Mouse (Mus musculus) embryonic fibroblast, embryonic 13.5 days (primary cell): ENCODE data around the gene Gm45234. TPM values are rescaled to one million over a fixed set of nuclear protein-coding genes. Genes with fewer than 3 reads are reported as not detected.
A peak's percentile ranks its signal among the peaks of the same experiment; 100 is the strongest.

Source experiments
- H3K27ac ChIP-seq: 2 replicates; pipeline ENCODE4 v1.5.1; 2012; ENCODE audit warnings: low read length, control low read depth, inconsistent platforms; ENCODE audit not compliant: insufficient read depth
- H3K4me1 ChIP-seq: 2 replicates; pipeline ENCODE4 v1.6.1; 2011; ENCODE audit warnings: low read length; ENCODE audit not compliant: control insufficient read depth, insufficient read depth
- H3K4me3 ChIP-seq: 2 replicates; pipeline ENCODE4 v1.5.1; 2011; ENCODE audit warnings: mild to moderate bottlenecking, control low read depth, low read length; ENCODE audit not compliant: insufficient read depth
- CTCF ChIP-seq: IDR thresholded peaks from 2 replicates; pipeline ENCODE4 v1.5.1; 2011; ENCODE audit warnings: mild to moderate bottlenecking, control low read depth, low read length, moderate library complexity, borderline replicate concordance; ENCODE audit not compliant: insufficient read depth
- POLR2A ChIP-seq: IDR thresholded peaks from 2 replicates; pipeline ENCODE4 v1.6.1; 2011; ENCODE audit warnings: low read depth, mild to moderate bottlenecking, control low read depth, low read length, moderate library complexity
- polyA plus RNA-seq: library from polyadenylated mRNA; stranded (reverse); fragments of >200 nt; gene quantifications from 2 replicates; pipeline ENCODE4 v1.2.4, GENCODE M21; 2011; ENCODE audit warnings: low read depth; ENCODE audit not compliant: missing spikeins, insufficient read length

Gm45234 gene
- polyA plus RNA-seq, 1 experiment: 0.58 TPM

DNA sequence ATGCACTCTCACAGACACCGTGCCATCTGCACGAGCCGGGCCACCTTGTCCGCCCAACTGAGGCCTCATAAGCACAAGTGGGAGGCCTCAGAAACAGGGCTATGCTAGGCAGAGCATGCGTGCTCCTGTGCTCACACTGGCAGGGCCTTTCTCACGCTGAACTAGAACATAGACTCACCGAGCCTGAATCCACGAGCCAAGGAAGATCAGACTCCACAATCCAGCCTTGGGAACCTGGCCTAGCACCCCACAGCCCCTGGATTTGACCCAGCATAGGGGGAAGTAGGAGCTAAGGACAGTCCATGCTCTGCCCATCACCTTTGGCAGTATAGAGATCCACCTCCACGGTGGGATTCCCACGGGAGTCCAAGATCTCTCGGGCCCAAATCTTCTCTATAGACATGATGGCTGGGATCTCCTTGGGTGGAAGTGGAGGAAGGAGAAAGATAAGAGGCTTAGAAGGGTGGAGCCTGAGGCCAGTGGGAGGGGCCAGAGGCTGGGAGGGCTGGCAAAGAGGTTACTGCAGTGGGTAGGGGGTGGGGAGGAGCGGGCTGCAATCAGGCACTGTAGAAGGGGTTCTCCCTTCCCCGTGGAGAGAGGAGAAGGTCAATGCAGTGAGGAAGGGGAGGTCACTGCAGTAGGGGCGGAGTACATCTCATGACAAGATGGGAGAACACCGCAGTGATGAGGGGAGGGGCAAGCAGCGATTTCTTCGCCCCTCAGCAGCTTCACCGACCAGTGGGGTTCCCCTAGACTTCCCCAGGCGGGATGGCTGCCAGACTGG, 12.3 kb upstream of the Gm45234 start:
- Histone ChIP-seq H3K27ac (no peak overlapping the region), H3K4me3 (peak overlapping the region; percentile 93), H3K4me1 (peaks cover 6% of the 10 kb centered on the region)
- peak; percentile 40; the same call in 1 of the 2 replicates for TF ChIP-seq POLR2A
- no peak for TF ChIP-seq CTCF

DNA sequence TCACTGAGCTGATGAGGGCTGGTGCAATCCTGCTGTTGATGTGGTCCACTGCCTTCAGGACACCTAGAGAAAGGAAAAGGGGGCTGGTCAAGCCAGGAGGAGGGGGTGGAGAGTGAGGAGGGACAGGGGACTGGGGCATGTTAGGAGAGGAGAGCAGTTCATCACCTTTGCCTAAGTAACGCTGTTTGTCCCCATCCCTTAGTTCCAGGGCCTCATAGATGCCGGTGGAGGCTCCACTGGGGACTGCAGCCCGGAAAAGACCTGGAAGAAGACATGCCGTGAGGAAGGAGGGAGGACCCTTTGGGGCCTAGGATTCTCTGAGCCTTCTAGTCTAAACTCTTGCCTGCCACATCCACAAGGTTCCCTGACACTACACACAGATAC, 11.7 kb upstream of the Gm45234 start:
- peak overlapping the region; percentile 93; the same call in 1 of the 2 replicates for H3K4me3 ChIP-seq
- H3K27ac ChIP-seq: no peak overlapping the region

DNA sequence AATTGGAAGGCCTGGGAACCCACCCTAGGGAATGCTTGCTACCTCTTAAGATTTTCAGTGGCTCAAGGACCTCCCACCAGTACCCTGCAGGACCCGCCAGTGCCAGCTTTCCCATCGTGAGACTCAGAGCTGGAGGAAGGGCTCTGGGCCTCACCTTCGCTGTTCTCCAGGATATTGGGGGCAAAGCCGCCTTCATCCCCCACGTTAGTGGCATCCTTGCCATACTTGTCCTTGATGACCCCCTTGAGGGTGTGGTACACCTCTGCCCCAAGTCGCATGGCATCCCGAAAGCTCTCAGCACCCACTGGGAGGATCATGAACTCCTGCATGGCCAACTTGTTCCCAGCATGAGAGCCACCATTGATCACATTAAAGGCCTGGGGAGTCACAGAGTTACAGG, 10.1 kb upstream of the Gm45234 start:
- Histone ChIP-seq H3K4me1 (peaks cover 6% of the 10 kb centered on the region), H3K4me3 (no peak overlapping the region), H3K27ac (no peak overlapping the region)
- TF ChIP-seq CTCF: no peak
- no peak for TF ChIP-seq POLR2A

More for the DNA sequence above, 11.7 kb upstream of the Gm45234 start:
- no peak for TF ChIP-seq POLR2A
- TF ChIP-seq CTCF: no peak
- peaks cover 6% of the 10 kb centered on the region for H3K4me1 ChIP-seq

DNA sequence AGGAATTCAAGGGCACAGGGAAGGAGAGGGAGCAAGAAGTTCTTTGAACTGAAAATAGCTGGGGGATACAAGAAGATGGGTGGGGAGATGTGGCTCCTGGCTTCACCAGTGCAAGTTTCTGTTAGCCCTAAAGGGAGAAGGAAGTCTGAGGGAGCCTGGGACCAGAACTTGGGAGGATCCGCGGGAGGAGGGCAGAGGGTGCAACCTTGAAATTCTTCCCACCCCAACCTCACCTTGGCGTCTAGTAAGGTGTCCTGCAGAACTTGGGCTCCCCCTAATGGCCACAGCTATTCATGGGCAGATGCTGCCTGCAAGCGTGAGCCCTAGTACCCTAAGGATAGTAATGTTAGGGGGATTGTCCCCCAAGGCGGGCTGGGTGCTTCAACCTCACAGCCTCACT, 3.4 kb upstream of the Gm45234 start:
- TF ChIP-seq CTCF (peak; percentile 90; the same call in 1 of the 2 replicates), POLR2A (peak; percentile 45; the same call in 1 of the 2 replicates)
- Histone ChIP-seq H3K4me3 (no peak overlapping the region), H3K4me1 (peaks cover 8% of the 10 kb centered on the region), H3K27ac (peak overlapping the region; percentile 99)

DNA sequence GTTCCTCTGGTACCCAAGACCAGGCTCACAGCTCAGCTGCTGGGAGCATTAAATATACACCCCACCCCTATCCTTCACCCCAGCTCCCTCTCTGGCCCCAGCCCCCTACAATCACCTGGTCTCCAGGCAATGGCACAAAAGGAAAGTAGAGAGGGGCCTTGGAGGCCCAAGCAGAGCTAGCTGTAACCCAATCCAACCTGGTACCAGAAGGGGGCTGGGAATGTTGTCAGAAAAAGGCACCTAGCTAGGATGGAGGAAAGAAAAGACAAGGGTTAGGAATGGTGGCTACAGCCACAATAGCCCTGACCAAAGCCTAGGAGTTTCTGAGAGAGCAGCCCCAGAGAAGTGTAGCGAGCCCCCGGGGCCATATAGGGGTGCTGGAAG, 3.0 kb upstream of the Gm45234 start:
- H3K27ac ChIP-seq: peak overlapping the region; percentile 99
- TF ChIP-seq POLR2A (0 out of 2 replicates have a peak, but pooled peaks have one; percentile 9), CTCF (no peak)
- no peak overlapping the region for H3K4me3 ChIP-seq
- H3K4me1 ChIP-seq: peaks cover 9% of the 10 kb centered on the region

DNA sequence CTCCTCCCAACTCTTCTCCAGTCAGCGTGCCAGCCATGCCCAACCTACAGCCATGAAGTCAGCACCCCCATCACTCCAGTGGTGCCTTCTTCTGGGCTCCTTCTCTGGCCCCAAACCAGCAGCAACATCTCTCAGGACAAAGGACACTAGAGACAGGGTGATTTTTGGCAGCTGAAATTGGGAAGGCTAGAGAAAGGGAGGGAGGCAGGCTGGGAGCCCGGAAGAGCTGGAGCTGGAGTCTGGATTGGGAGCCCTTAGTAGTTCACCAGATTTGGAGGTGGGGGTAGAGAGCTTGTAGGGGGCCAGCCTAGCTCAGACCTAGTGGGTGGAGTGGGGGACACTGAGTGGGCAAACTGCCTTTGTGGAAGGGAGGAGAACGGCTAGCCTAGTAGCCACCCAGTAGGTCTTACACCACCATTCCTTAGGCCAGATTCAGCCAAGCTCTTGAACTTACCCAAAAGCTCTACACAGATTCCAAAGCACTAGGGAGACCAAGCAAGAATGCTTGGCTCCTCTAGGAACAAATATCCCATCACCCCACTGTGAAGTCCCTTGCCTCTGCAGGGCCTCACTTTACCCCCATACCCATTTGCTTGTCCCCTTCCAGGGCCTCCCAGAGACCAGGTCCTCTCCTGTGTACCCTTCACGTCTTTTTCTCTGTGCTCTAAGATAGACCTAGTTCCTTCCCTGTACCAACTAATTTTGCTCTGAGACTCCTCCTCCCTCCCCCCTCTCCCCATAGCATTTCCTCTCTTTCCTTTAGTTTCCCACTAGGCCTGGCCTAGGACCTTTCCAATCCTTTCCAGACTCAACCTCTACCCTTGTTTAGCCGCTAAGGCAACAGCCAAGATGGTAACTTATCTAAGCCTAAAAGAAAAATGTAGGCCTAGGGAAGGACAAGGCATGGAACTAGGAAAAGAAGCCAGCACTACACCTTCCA, 2.4 kb upstream of the Gm45234 start:
- H3K4me1 ChIP-seq: peaks cover 9% of the 10 kb centered on the region
- peak overlapping the region; percentile 99 for H3K27ac ChIP-seq
- TF ChIP-seq POLR2A: peak; percentile 85
- TF ChIP-seq CTCF: no peak
- H3K4me3 ChIP-seq: peak overlapping the region; percentile 53

DNA sequence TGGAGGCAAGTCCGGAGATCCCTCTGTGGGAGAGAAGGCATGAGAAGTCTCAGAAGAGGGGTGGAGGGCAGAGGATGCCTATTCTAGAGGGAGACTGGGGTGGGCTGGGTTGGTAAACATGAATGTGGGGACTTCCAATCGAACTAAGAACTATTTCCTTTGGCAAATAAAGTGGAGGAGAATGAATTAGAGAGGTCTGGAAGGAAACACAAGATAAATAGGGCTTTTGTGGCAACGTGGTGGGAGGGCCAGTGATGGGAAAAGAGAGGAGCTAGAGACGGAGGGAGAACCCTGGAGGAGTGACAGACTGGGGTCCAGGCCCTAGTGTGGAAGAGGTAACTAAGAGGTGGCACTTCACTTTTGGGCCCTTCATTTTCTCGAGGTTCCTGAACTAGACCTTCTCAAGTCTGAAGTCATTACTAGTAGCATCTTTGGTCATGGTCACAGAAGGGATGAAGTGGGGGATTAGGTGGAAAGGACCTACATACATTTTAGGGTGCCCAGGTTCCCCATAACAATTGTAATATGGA, 1.6 kb upstream of the Gm45234 start:
- Histone ChIP-seq H3K27ac (peak overlapping the region; percentile 99), H3K4me1 (peaks cover 9% of the 10 kb centered on the region)
- TF ChIP-seq POLR2A (0 out of 2 replicates have a peak, but pooled peaks have one; percentile 4), CTCF (no peak)

DNA sequence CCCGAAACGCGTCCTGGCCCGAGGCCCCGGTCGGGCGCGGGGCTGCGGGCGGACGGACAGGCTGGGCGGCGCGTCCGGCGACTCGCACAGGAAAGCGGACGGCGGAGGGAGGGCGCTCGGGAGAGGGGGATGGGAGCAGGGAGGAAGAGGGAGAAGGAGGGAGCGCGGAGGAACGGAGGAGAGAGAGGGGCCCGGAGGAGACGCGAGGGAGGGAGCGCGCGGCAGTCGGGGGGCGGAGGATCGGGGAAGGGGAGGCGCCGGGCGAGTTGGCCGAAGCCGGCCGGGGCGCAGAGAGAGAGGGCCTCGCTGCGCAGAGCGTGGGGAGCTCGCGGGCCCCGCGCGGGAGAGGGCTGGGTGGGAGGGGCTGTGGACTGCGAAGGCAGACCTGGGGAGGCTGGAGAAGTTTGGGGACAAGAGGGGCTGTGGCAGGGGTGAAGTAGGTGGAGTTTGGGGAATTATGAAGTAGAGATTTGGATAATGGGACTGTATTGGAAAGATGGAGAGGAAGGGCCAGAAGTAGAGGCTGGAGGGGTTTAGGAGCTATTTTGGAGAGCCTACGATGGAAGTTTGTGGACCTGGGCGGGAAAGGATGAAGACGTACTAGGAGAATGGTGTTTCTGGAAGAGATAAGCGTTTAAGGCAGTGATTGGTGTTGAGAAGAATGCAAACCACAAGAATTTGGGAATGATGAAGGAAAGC, 980 bp upstream of the Gm45234 start:
- TF ChIP-seq CTCF (no peak), POLR2A (peak; percentile 64)
- Histone ChIP-seq H3K4me3 (peak overlapping the region; percentile 53), H3K4me1 (peaks cover 9% of the 10 kb centered on the region), H3K27ac (peak overlapping the region; percentile 99)

More for the DNA sequence above, 1.6 kb upstream of the Gm45234 start:
- H3K4me3 ChIP-seq: peak overlapping the region; percentile 53

DNA sequence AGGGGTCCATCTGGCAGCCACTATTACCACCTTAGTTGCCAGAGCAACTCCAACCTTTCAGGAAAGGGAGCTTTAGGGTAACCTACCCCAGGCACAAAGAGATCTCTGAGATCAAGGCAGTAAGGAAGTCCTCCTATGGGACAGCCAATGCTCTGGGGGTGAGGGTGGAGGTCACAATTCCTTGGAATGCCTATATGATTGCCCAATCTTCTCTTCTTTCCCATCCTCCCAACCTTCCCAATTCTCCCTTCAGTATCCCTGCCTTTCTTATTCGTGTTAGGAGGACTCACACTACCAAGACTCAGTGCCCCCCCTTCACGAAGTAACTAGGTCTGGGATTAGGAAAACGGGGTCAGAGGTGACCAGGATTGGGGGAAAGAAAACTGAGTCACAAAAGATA, 515 bp downstream of the Gm45234 start:
- peak overlapping the region; percentile 62 for H3K27ac ChIP-seq
- no peak for TF ChIP-seq CTCF
- no peak for TF ChIP-seq POLR2A
- H3K4me1 ChIP-seq: peaks cover 9% of the 10 kb centered on the region
- peak overlapping the region; percentile 77 for H3K4me3 ChIP-seq
